ENCODE assay signal across 8 mouse cellular contexts in genomic region chr1:170214383-170214756, GRCm38 (mm10). TPM values are rescaled to one million over a fixed set of nuclear protein-coding genes. Genes with fewer than 3 reads are reported as not detected.
DNase-seq lines count a peak whose midpoint lies in the region; ATAC-seq and TF ChIP-seq lines count a peak whose summit lies in the region.

No protein-coding gene starts in this region.

- TF ChIP-seq POLR2A in MEL (IDR thresholded peaks at IDR 0.05; ENCODE audit: control insufficient read depth in 1 of 2, insufficient read depth in 1 of 2, low read depth in 1 of 2, low read length in 2 of 2, poor library complexity in 1 of 2), result no peak

- DNase-seq in heart, postnatal 0 days (ENCODE audit: low spot score), result no peak
- DNase-seq in heart, postnatal 10 days, result no peak
- DNase-seq in MEL (ENCODE audit: low read depth, low spot score), result peak; percentile 65
- no peak for DNase-seq in forebrain, embryonic 14.5 days (ENCODE audit: low spot score)
- DNase-seq in thymus, postnatal 0 days (ENCODE audit: low spot score), result no peak
- DNase-seq in right cerebral cortex, adult 2 months (ENCODE audit: low spot score in 2 of 2), result no peak
- DNase-seq in layer of hippocampus, postnatal 10 days (ENCODE audit: low spot score in 2 of 2), result no peak

- ATAC-seq in heart, postnatal 0 days (ENCODE audit: insufficient read depth, low read depth), result no peak
- ATAC-seq in forebrain, embryonic 14.5 days, result no peak

- TF ChIP-seq CTCF in heart, postnatal 0 days (IDR thresholded peaks at IDR 0.05; ENCODE audit: low read depth), result no peak
- no peak for TF ChIP-seq CTCF in MEL (IDR thresholded peaks at IDR 0.05 in 2 of 3, conservative IDR thresholded peaks at IDR 0.05 in 1 of 3; ENCODE audit: control insufficient read depth in 1 of 3, insufficient read depth in 1 of 3, low read depth in 2 of 3, low read length in 3 of 3, poor library complexity in 1 of 3, severe bottlenecking in 1 of 3)

- TF ChIP-seq RAD21 in MEL (IDR thresholded peaks at IDR 0.05; ENCODE audit: low read depth, low read length), result no peak

- H3K4me1 ChIP-seq in heart, postnatal 0 days (ENCODE audit: control insufficient read depth, insufficient read depth), result peaks cover 6% of the 10 kb centered on the region; the same call in 1 of the 2 replicates
- H3K4me1 ChIP-seq in MEL (ENCODE audit: control insufficient read depth in 1 of 2, insufficient read depth in 2 of 2, low read length in 2 of 2), result peaks cover 4 to 7% of the 10 kb centered on the region in 2 experiments
- H3K4me1 ChIP-seq in forebrain, embryonic 14.5 days (ENCODE audit: control insufficient read depth, insufficient read depth, low read length), result 0 out of 2 replicates have a peak, but pooled peaks cover 7% of the 10 kb centered on the region

- peaks cover 20% of the 10 kb centered on the region for H3K36me3 ChIP-seq in heart, postnatal 0 days (replicated peaks; ENCODE audit: control insufficient read depth, insufficient read depth, low read length)
- H3K36me3 ChIP-seq in MEL (ENCODE audit: control insufficient read depth in 1 of 2, insufficient read depth in 2 of 2, low read length in 2 of 2) (peaks cover 9 to 12% of the 10 kb centered on the region in 2 experiments), macrophage (ENCODE audit: inconsistent target) (peaks cover 12% of the 10 kb centered on the region; the same call in 1 of the 2 replicates)
- H3K36me3 ChIP-seq in forebrain, embryonic 14.5 days (ENCODE audit: control insufficient read depth, insufficient read depth, low read length), result peaks cover 26% of the 10 kb centered on the region

- H3K27ac ChIP-seq in heart, postnatal 0 days (ENCODE audit: low read depth), result peak overlapping the region; percentile 90
- H3K27ac ChIP-seq in MEL (ENCODE audit: control insufficient read depth, low read depth, low read length), result peak overlapping the region; percentile 50
- H3K27ac ChIP-seq in forebrain, embryonic 14.5 days (ENCODE audit: low read depth, low read length), result 0 out of 2 replicates have a peak overlapping the region, but pooled peaks have one; percentile 71
- H3K27ac ChIP-seq in macrophage, result peak overlapping the region; percentile 34; the same call in 1 of the 2 replicates

- WGBS in heart, postnatal 0 days, result 15% methylated on average over 7 of the region's 7 CpGs
- WGBS in forebrain, embryonic 14.5 days, result 45% methylated on average over 7 of the region's 7 CpGs
- WGBS in macrophage (ENCODE audit: missing documents), result 19% methylated on average over 7 of the region's 7 CpGs

- peaks cover 8% of the 10 kb centered on the region; the same call in 1 of the 2 replicates for H3K27me3 ChIP-seq in heart, postnatal 0 days (ENCODE audit: control insufficient read depth, insufficient read depth, low read length)
- no peaks in the 10 kb centered on the region for H3K27me3 ChIP-seq in MEL (ENCODE audit: control insufficient read depth in 1 of 2, insufficient read depth in 2 of 2, low read length in 2 of 2)
- no peaks in the 10 kb centered on the region for H3K27me3 ChIP-seq in forebrain, embryonic 14.5 days (replicated peaks; ENCODE audit: control insufficient read depth, insufficient read depth, low read length)

- H3K4me2 ChIP-seq in heart, postnatal 0 days (ENCODE audit: low read depth, low read length), result peak overlapping the region; percentile 86
- peak overlapping the region; percentile 77 for H3K4me2 ChIP-seq in forebrain, embryonic 14.5 days (ENCODE audit: low read length)

- no peak for TF ChIP-seq EP300 in heart, postnatal 0 days (IDR thresholded peaks at IDR 0.05; ENCODE audit: low read depth)
- TF ChIP-seq EP300 in MEL (IDR thresholded peaks at IDR 0.05; ENCODE audit: low read depth in 1 of 2, low read length in 2 of 2), result 0 out of 4 replicates have a peak, but pooled peaks of 1 of the 2 experiments have one; percentile 16

- H3K4me3 ChIP-seq in heart, postnatal 0 days (ENCODE audit: low read depth, low read length), result peak overlapping the region; percentile 79
- peak overlapping the region; percentile 99 to 100 for H3K4me3 ChIP-seq in MEL (ENCODE audit: control insufficient read depth in 1 of 2, insufficient read depth in 1 of 2, low read depth in 2 of 2, low read length in 2 of 2)
- H3K4me3 ChIP-seq in forebrain, embryonic 14.5 days (ENCODE audit: low read depth, low read length), result peak overlapping the region; percentile 79
- H3K4me3 ChIP-seq in macrophage (ENCODE audit: inconsistent target), result peak overlapping the region; percentile 91

- intact Hi-C loops in heart, postnatal 10 days (cut with DNase I), result no loop called here

- peaks cover 22% of the 10 kb centered on the region for H3K79me2 ChIP-seq in MEL (ENCODE audit: control insufficient read depth, insufficient read depth, low read length, poor library complexity)
- peaks cover 61% of the 10 kb centered on the region for H3K79me2 ChIP-seq in macrophage (ENCODE audit: inconsistent target)

- H3K9ac ChIP-seq in heart, postnatal 0 days (replicated peaks; ENCODE audit: low read depth, low read length), result peak overlapping the region; percentile 95
- H3K9ac ChIP-seq in MEL (ENCODE audit: control insufficient read depth, low read depth, low read length, poor library complexity, severe bottlenecking), result peak overlapping the region; percentile 95
- peak overlapping the region; percentile 89 for H3K9ac ChIP-seq in forebrain, embryonic 14.5 days (ENCODE audit: low read length)

- H3K9me3 ChIP-seq in heart, postnatal 0 days (replicated peaks; ENCODE audit: control insufficient read depth, low read length), result no peaks in the 10 kb centered on the region
- no peaks in the 10 kb centered on the region for H3K9me3 ChIP-seq in MEL (replicated peaks; ENCODE audit: insufficient read depth, low read length)
- no peaks in the 10 kb centered on the region for H3K9me3 ChIP-seq in forebrain, embryonic 14.5 days (replicated peaks; ENCODE audit: control insufficient read depth, low read length)

TF ChIP-seq in MEL, 35 proteins besides CTCF, POLR2A, EP300 and RAD21:
- no peak for TF ChIP-seq NRF1 (IDR thresholded peaks at IDR 0.05; ENCODE audit: insufficient read depth, low read depth, low read length, poor library complexity, severe bottlenecking)
- 0 out of 2 replicates have a peak, but pooled peaks have one; percentile 10 for TF ChIP-seq CHD1 (IDR thresholded peaks at IDR 0.05; ENCODE audit: low read depth, low read length)
- 0 out of 2 replicates have a peak, but pooled peaks have one; percentile 3 for TF ChIP-seq SIN3A (IDR thresholded peaks at IDR 0.05; ENCODE audit: low read length)
- no peak for TF ChIP-seq KAT2A (conservative IDR thresholded peaks at IDR 0.05; ENCODE audit: low read depth, low read length)

RNA-seq across cellular contexts. Expression of gene Uhmk1, which starts 0.8 kb away (rescaled TPM):
- 10.4 and 11.2 TPM in 2 replicates for total RNA-seq in heart, postnatal 0 days (2014; rRNA removed; ENCODE audit: low replicate concordance)
- 2.1 and 2.6 TPM in 2 replicates for polyA plus RNA-seq in heart, postnatal 0 days (2015; fragmentation: Nextera tagmentation; extraction: Ambion mirVana)
- total RNA-seq in heart, postnatal 10 days (2021), result 10 to 100 TPM; 21.2 to 22.2 TPM
- total RNA-seq in MEL (2012; rRNA removed), result 26.8 and 28.9 TPM in 2 replicates
- 10 to 100 TPM; 19.5 to 43.9 TPM for polyA plus RNA-seq in MEL (2012; ENCODE audit: insufficient read depth in 1 of 2, insufficient read length in 2 of 2, low read depth in 1 of 2, low replicate concordance in 2 of 2, missing spikeins in 1 of 2)
- 7.4 and 7.5 TPM in 2 replicates for polyA plus RNA-seq in forebrain, embryonic 14.5 days (2014; fragmentation: Nextera tagmentation; extraction: Ambion mirVana)
- total RNA-seq in macrophage (2018; cell fraction: chromatin; rRNA removed), result 10 to 100 TPM; 15.4 to 53.2 (median 35.1) TPM
- total RNA-seq in macrophage (2018; cell fraction: cytosol; rRNA removed), result 100 to 1,000 TPM in 7 of 26 experiments, 10 to 100 TPM in 19; 64.5 to 119 (median 90.6) TPM
- total RNA-seq in macrophage (2018; cell fraction: nucleus; rRNA removed), result 100 to 1,000 TPM in 2 of 26 experiments, 10 to 100 TPM in 24; 37.6 to 115 (median 60.7) TPM
- 39.0 to 70.1 TPM (median 52.2 TPM) in 3 replicates for polyA plus RNA-seq in macrophage (2018)
- polyA plus RNA-seq in thymus, postnatal 0 days (2015; fragmentation: Nextera tagmentation; extraction: Ambion mirVana), result 6.7 and 7.0 TPM in 2 replicates
- 100 to 1,000 TPM; 145 to 147 TPM for total RNA-seq in layer of hippocampus, postnatal 10 days (2021)

RNA-seq across cellular contexts. Expression of gene Sh2d1b2, which starts 18.2 kb away (rescaled TPM):
- total RNA-seq in heart, postnatal 0 days (2014; rRNA removed; ENCODE audit: low replicate concordance), result not detected in 2 replicates
- polyA plus RNA-seq in heart, postnatal 0 days (2015; fragmentation: Nextera tagmentation; extraction: Ambion mirVana), result not detected in 2 replicates
- not detected for total RNA-seq in heart, postnatal 10 days (2021)
- not detected in 2 replicates for total RNA-seq in MEL (2012; rRNA removed)
- polyA plus RNA-seq in MEL (2012; ENCODE audit: insufficient read depth in 1 of 2, insufficient read length in 2 of 2, low read depth in 1 of 2, low replicate concordance in 2 of 2, missing spikeins in 1 of 2) (not detected), macrophage (2018) (not detected in 3 replicates)
- not detected in 2 replicates for polyA plus RNA-seq in forebrain, embryonic 14.5 days (2014; fragmentation: Nextera tagmentation; extraction: Ambion mirVana)
- not detected for total RNA-seq in macrophage (2018; cell fraction: chromatin; rRNA removed)
- not detected for total RNA-seq in macrophage (2018; cell fraction: cytosol; rRNA removed)
- total RNA-seq in macrophage (2018; cell fraction: nucleus; rRNA removed), result not detected
- polyA plus RNA-seq in thymus, postnatal 0 days (2015; fragmentation: Nextera tagmentation; extraction: Ambion mirVana), result not detected in 2 replicates
- not detected for total RNA-seq in layer of hippocampus, postnatal 10 days (2021)

RNA-seq across cellular contexts. Expression of gene Uap1, which starts 39.6 kb away (rescaled TPM):
- total RNA-seq in heart, postnatal 0 days (2014; rRNA removed; ENCODE audit: low replicate concordance), result 23.0 and 26.1 TPM in 2 replicates
- 40.2 and 42.3 TPM in 2 replicates for polyA plus RNA-seq in heart, postnatal 0 days (2015; fragmentation: Nextera tagmentation; extraction: Ambion mirVana)
- 10 to 100 TPM; 47.0 to 48.0 TPM for total RNA-seq in heart, postnatal 10 days (2021)
- total RNA-seq in MEL (2012; rRNA removed), result 74.5 and 87.3 TPM in 2 replicates
- polyA plus RNA-seq in MEL (2012; ENCODE audit: insufficient read depth in 1 of 2, insufficient read length in 2 of 2, low read depth in 1 of 2, low replicate concordance in 2 of 2, missing spikeins in 1 of 2) (10 to 100 TPM in 1 of 2 experiments, not detected in 1; 80.8 TPM), macrophage (2018) (13.5 to 19.3 TPM (median 19.2 TPM) in 3 replicates)
- polyA plus RNA-seq in forebrain, embryonic 14.5 days (2014; fragmentation: Nextera tagmentation; extraction: Ambion mirVana), result 57.9 and 63.6 TPM in 2 replicates
- 10 to 100 TPM; 18.2 to 84.7 (median 31.3) TPM for total RNA-seq in macrophage (2018; cell fraction: chromatin; rRNA removed)
- total RNA-seq in macrophage (2018; cell fraction: cytosol; rRNA removed), result 10 to 100 TPM; 14.5 to 34.3 (median 19.1) TPM
- total RNA-seq in macrophage (2018; cell fraction: nucleus; rRNA removed), result 10 to 100 TPM; 13.5 to 59.3 (median 26.6) TPM
- 48.9 and 51.0 TPM in 2 replicates for polyA plus RNA-seq in thymus, postnatal 0 days (2015; fragmentation: Nextera tagmentation; extraction: Ambion mirVana)
- total RNA-seq in layer of hippocampus, postnatal 10 days (2021), result 10 to 100 TPM; 56.6 to 63.1 TPM

Comparison
In these comparisons a context has a peak if more than half of its experiments do, and no peak if none do; other contexts are left out.
1. H3K27ac ChIP-seq: peak in every context shown above with its lines; median percentile 90 in heart, postnatal 0 days; 71 in forebrain, embryonic 14.5 days; 50 in MEL; 34 in macrophage.